Mouse (Mus musculus): ENCODE results near the gene Hs2st1. TPM values are rescaled to one million over a fixed set of nuclear protein-coding genes. Genes with fewer than 3 reads are reported as not detected.

Hs2st1 gene
- polyA plus RNA-seq, 1 experiment from 2014 or later = 6.1 TPM

DNA sequence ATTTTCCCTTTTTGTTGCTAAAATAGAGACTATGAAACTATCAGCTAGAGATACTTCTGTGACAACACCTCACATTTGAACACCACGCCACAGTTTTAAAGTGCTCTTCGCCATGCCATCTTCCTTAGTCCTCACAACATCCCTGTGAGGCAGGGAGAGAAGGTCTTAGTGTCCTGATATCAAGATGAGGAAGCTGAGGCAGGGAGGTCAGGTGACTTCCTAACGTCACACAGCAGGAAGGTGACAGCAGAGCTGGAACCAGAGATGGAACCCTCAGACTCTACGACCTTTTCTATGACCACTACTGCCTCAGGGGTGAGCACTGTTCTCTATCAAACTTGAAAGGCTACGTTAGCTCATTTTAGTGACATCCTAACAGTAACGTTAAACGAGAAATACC lies 136.9 kb downstream of the Hs2st1 start:
- 69% methylated on average over 7 of the region's 7 CpGs for WGBS
- H3K36me3 ChIP-seq = peaks cover 8% of the 10 kb centered on the region; the same call in 1 of the 2 replicates
- no peaks in the 10 kb centered on the region for H3K27me3 ChIP-seq
- no peak for ATAC-seq (replicated peaks; ENCODE audit: insufficient number of reproducible peaks, insufficient read depth, low FRiP score, low read depth)
- no peaks in the 10 kb centered on the region for H3K4me1 ChIP-seq (replicated peaks)
- H3K4me3 ChIP-seq = no peak overlapping the region
- H3K27ac ChIP-seq = no peak overlapping the region
- no peak overlapping the region for H3K4me2 ChIP-seq
- no peak overlapping the region for H3K9ac ChIP-seq
- H3K9me3 ChIP-seq (replicated peaks) = no peaks in the 10 kb centered on the region

DNA sequence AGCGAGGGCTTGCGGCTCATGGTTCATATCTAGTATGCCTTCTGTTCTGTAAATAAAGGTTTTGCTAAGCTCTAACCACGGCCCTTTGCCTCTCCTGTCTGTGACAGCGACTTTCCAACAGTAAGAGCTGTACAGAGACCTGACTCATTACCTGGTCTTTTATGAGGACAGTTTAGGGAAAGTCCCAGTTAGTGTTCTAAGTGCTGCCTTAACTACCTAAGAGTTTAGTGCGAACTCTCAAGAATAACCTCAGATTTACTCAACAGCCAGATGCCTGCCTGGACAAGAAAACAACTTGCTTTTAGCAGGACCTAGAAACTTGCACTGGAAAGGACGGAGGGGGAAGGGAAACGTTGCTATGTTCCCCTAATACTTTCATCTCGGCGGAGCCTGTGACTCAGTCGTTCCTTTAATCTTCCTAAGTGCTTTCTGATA lies 137.8 kb downstream of the Hs2st1 start:
- Histone ChIP-seq H3K4me3 (no peak overlapping the region), H3K27ac (no peak overlapping the region), H3K36me3 (peaks cover 8% of the 10 kb centered on the region; the same call in 1 of the 2 replicates), H3K4me2 (no peak overlapping the region), H3K9me3 (replicated peaks) (no peaks in the 10 kb centered on the region), H3K4me1 (replicated peaks) (no peaks in the 10 kb centered on the region), H3K27me3 (no peaks in the 10 kb centered on the region), H3K9ac (no peak overlapping the region)
- 65% methylated on average over 10 of the region's 10 CpGs for WGBS
- ATAC-seq (replicated peaks; ENCODE audit: insufficient number of reproducible peaks, insufficient read depth, low FRiP score, low read depth) = no peak

GRCm38 (mm10) chr3:144428514-144429431 lies 141.2 kb downstream of the Hs2st1 start:
- Histone ChIP-seq H3K9ac (no peak overlapping the region), H3K4me2 (no peak overlapping the region), H3K4me3 (no peak overlapping the region), H3K27ac (no peak overlapping the region), H3K27me3 (no peaks in the 10 kb centered on the region), H3K9me3 (replicated peaks) (no peaks in the 10 kb centered on the region), H3K36me3 (no peaks in the 10 kb centered on the region), H3K4me1 (replicated peaks) (no peaks in the 10 kb centered on the region)
- no peak for ATAC-seq (replicated peaks; ENCODE audit: insufficient number of reproducible peaks, insufficient read depth, low FRiP score, low read depth)
- 68% methylated on average over 8 of the region's 8 CpGs for WGBS

- Histone ChIP-seq H3K36me3 (no peaks in the 10 kb centered on the region), H3K27ac (no peak overlapping the region), H3K4me1 (replicated peaks) (no peaks in the 10 kb centered on the region), H3K9me3 (replicated peaks) (no peaks in the 10 kb centered on the region), H3K4me3 (no peak overlapping the region), H3K9ac (no peak overlapping the region), H3K4me2 (no peak overlapping the region), H3K27me3 (no peaks in the 10 kb centered on the region)
- WGBS = 83% methylated on average over 4 of the region's 4 CpGs
- ATAC-seq (replicated peaks; ENCODE audit: insufficient number of reproducible peaks, insufficient read depth, low FRiP score, low read depth) = no peak
These were observed 144.9 kb downstream of the Hs2st1 start for GRCm38 (mm10) chr3:144425041-144425448.

GRCm38 (mm10) chr3:144421404-144422180 lies 148.4 kb downstream of the Hs2st1 start:
- no peaks in the 10 kb centered on the region for H3K9me3 ChIP-seq (replicated peaks)
- H3K36me3 ChIP-seq = no peaks in the 10 kb centered on the region
- H3K9ac ChIP-seq = no peak overlapping the region
- no peak overlapping the region for H3K27ac ChIP-seq
- H3K4me2 ChIP-seq = no peak overlapping the region
- H3K4me1 ChIP-seq (replicated peaks) = no peaks in the 10 kb centered on the region
- WGBS = 59% methylated on average over 7 of the region's 7 CpGs
- no peak overlapping the region for H3K4me3 ChIP-seq
- no peak for ATAC-seq (replicated peaks; ENCODE audit: insufficient number of reproducible peaks, insufficient read depth, low FRiP score, low read depth)
- no peaks in the 10 kb centered on the region for H3K27me3 ChIP-seq

DNA sequence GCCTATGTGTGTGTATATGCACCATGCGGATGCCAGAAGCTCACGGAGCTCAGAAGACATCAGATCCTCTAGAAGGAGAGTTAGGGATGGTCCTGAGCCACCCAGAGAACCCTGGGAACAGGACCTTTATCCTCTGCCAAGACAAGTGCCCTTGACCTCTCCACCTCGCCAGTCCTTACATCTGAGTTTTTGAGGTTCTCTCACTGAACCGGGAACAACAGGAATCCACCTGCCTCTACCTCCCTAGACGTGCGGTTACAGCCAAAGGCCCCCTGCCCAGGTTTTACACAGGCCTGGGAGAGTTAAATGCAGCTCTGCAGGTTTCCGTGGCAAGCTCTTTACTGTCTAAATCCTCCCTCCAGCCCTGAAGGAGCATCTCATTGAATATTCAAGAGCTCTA lies 156.2 kb downstream of the Hs2st1 start:
- Histone ChIP-seq H3K4me3 (no peak overlapping the region), H3K4me2 (no peak overlapping the region), H3K4me1 (replicated peaks) (peaks cover 6% of the 10 kb centered on the region), H3K9ac (no peak overlapping the region), H3K27me3 (no peaks in the 10 kb centered on the region), H3K9me3 (replicated peaks) (no peaks in the 10 kb centered on the region), H3K27ac (no peak overlapping the region), H3K36me3 (no peaks in the 10 kb centered on the region)
- WGBS = 74% methylated on average over 7 of the region's 7 CpGs
- no peak for ATAC-seq (replicated peaks; ENCODE audit: insufficient number of reproducible peaks, insufficient read depth, low FRiP score, low read depth)

GRCm38 (mm10) chr3:144412538-144413272 lies 157.3 kb downstream of the Hs2st1 start:
- Histone ChIP-seq H3K27me3 (no peaks in the 10 kb centered on the region), H3K9ac (no peak overlapping the region), H3K4me2 (peak overlapping the region; percentile 46), H3K9me3 (replicated peaks) (no peaks in the 10 kb centered on the region), H3K36me3 (no peaks in the 10 kb centered on the region), H3K4me3 (no peak overlapping the region), H3K27ac (no peak overlapping the region), H3K4me1 (replicated peaks) (peaks cover 6% of the 10 kb centered on the region)
- no peak for ATAC-seq (replicated peaks; ENCODE audit: insufficient number of reproducible peaks, insufficient read depth, low FRiP score, low read depth)
- WGBS = 9% methylated on average over 10 of the region's 10 CpGs

DNA sequence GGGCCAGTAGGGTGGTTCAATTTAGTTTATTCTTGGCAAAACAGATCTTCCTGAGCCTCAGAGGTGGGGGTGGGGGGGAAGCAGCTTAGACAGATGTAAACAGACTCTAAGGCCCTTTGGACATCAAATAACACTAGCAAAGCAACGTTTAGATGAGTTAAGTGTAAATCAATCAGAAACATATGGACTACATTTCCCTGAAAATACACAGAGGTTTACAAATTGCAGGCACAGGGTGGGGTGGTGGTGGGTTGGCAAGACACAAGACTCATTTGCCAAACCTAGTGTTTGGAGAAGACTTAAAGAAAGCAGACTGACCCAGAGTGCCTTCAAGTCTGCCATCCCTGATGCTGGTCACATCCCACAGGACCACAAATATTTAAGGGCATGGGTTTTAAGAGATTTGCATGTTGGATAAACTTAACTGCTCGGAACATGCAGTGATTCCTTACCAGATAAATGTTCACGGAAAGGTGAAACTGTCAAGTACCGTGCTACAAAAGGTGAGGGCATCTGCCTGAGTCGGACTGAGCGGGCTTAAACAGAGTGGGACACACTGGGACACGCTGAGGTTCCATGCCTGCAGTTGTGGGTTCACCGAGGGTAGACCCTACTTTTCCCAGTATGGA lies 158.2 kb downstream of the Hs2st1 start:
- H3K4me3 ChIP-seq = no peak overlapping the region
- no peak overlapping the region for H3K9ac ChIP-seq
- peaks cover 6% of the 10 kb centered on the region for H3K4me1 ChIP-seq (replicated peaks)
- H3K27ac ChIP-seq = no peak overlapping the region
- no peak for ATAC-seq (replicated peaks; ENCODE audit: insufficient number of reproducible peaks, insufficient read depth, low FRiP score, low read depth)
- H3K9me3 ChIP-seq (replicated peaks) = no peaks in the 10 kb centered on the region
- no peaks in the 10 kb centered on the region for H3K36me3 ChIP-seq
- 34% methylated on average over 8 of the region's 8 CpGs for WGBS
- H3K4me2 ChIP-seq = no peak overlapping the region
- H3K27me3 ChIP-seq = no peaks in the 10 kb centered on the region

DNA sequence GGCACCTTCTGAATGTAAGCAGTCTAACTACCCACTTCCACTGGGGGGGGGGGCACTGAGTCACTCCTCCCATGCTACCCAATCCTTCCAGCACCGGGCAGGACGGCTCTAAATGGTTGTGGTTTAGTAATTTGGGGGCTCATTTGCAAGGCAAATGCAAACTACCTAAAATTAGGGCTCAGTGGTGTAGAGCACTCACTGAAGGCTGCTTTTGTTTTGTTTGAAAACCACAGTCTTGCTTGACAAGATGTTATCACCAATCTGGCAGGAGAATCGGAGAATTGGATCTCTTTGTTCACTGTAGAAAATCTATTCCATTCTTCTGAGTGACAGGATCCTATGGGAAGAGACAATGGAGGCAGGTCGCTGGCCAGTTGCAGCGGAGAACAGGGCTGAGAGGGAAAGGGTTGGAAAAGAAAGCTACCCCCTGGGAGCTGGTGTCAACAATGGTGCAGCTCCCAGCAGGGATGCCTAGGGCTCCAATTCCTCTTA lies 158.9 kb downstream of the Hs2st1 start:
- no peak for ATAC-seq (replicated peaks; ENCODE audit: insufficient number of reproducible peaks, insufficient read depth, low FRiP score, low read depth)
- Histone ChIP-seq H3K4me2 (no peak overlapping the region), H3K27ac (no peak overlapping the region), H3K9me3 (replicated peaks) (no peaks in the 10 kb centered on the region), H3K36me3 (no peaks in the 10 kb centered on the region), H3K9ac (no peak overlapping the region), H3K4me1 (replicated peaks) (peaks cover 6% of the 10 kb centered on the region), H3K27me3 (no peaks in the 10 kb centered on the region), H3K4me3 (no peak overlapping the region)
- WGBS = 33% methylated on average over 5 of the region's 5 CpGs

GRCm38 (mm10) chr3:144408953-144409352 lies 161.0 kb downstream of the Hs2st1 start:
- H3K27ac ChIP-seq = no peak overlapping the region
- peaks cover 6% of the 10 kb centered on the region for H3K4me1 ChIP-seq (replicated peaks)
- H3K4me3 ChIP-seq = no peak overlapping the region
- no peak for ATAC-seq (replicated peaks; ENCODE audit: insufficient number of reproducible peaks, insufficient read depth, low FRiP score, low read depth)
- H3K36me3 ChIP-seq = no peaks in the 10 kb centered on the region
- 100% methylated on average over 1 of the region's 1 CpGs for WGBS
- no peaks in the 10 kb centered on the region for H3K9me3 ChIP-seq (replicated peaks)
- H3K27me3 ChIP-seq = no peaks in the 10 kb centered on the region
- no peak overlapping the region for H3K9ac ChIP-seq
- H3K4me2 ChIP-seq = no peak overlapping the region
